In the genomic region with DNA sequence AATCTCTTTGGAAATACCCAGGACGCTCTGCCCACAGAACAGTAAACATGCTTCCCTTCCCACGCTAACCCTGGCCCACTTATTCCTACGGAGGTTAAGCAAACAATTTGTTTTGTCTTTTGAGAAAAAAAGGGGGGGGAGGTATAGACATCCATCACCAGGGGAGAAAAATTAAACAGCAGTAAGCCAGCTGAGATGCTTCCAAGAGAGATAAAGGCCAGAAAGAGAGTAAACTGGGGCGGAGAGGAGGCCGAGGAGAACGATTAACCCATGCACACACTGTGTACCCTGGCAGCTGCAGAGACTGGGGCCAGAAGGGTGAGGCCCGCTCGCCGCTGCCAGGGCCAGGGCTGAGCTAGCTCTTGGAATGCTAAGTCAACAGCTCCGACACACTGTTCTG, we compare ENCODE assay signal across 17 mouse cellular contexts.
DNase-seq lines count a peak whose midpoint lies in the region; ATAC-seq lines count a peak whose summit lies in the region.
"Had no signal": no experiment of that assay in that cellular context is flagged by ENCODE, and none has a peak within 500 bp of the region (broad histone marks: within the 10 kb centered on the region; RNA-seq: fewer than 3 reads in every experiment).

No protein-coding gene starts in this region.

- H3K9me3 ChIP-seq in kidney, embryonic 14.5 days (ENCODE audit: control insufficient read depth, low read length): no peaks in the 10 kb centered on the region
- no peaks in the 10 kb centered on the region for H3K9me3 ChIP-seq in hindbrain, embryonic 10.5 days
- H3K9me3 ChIP-seq: embryonic facial prominence, embryonic 10.5 days; heart, embryonic 13.5 days; kidney, embryonic 15.5 days; limb, embryonic 15.5 days; stomach, embryonic 15.5 days had no signal

- DNase-seq in kidney, adult 8-10 months: no peak
- peak; percentile 53 for DNase-seq in adrenal gland, postnatal 10 days
- DNase-seq in lung, adult 18-20 months: peak; percentile 64 to 70
- peak; percentile 22 to 47 for DNase-seq in lung, postnatal 4 days
- no peak for DNase-seq in right cerebral cortex, postnatal 25 days
- DNase-seq in right cerebral cortex, postnatal 4 days: no peak
- no peak for DNase-seq in hindbrain, embryonic 10.5 days (ENCODE audit: low spot score)
- DNase-seq: cerebellum, postnatal 14 days; forebrain, postnatal 0 days; gastrocnemius, postnatal 10 days had no signal

- no peak overlapping the region for H3K4me3 ChIP-seq in kidney, embryonic 14.5 days (ENCODE audit: low read length)
- no peak overlapping the region for H3K4me3 ChIP-seq in hindbrain, embryonic 10.5 days
- H3K4me3 ChIP-seq: embryonic facial prominence, embryonic 10.5 days; heart, embryonic 13.5 days; kidney, embryonic 15.5 days; limb, embryonic 15.5 days; megakaryocyte, embryonic 14.5 days; stomach, embryonic 15.5 days had no signal

- WGBS in kidney, embryonic 14.5 days: 50% methylated on average over 10 of the region's 10 CpGs
- WGBS in hindbrain, embryonic 10.5 days: 76% methylated on average over 10 of the region's 10 CpGs

- no peaks in the 10 kb centered on the region for H3K27me3 ChIP-seq in kidney, embryonic 14.5 days (ENCODE audit: control insufficient read depth, insufficient read depth, low read length)
- peaks cover 51% of the 10 kb centered on the region for H3K27me3 ChIP-seq in hindbrain, embryonic 10.5 days (ENCODE audit: insufficient read depth, poor library complexity, severe bottlenecking)
- H3K27me3 ChIP-seq: heart, embryonic 13.5 days; limb, embryonic 15.5 days; megakaryocyte, embryonic 14.5 days; stomach, embryonic 15.5 days had no signal

- H3K9ac ChIP-seq in kidney, embryonic 14.5 days (ENCODE audit: low read depth, low read length): no peak overlapping the region
- H3K9ac ChIP-seq: forebrain, postnatal 0 days; heart, embryonic 13.5 days; kidney, embryonic 15.5 days; limb, embryonic 15.5 days; stomach, embryonic 15.5 days had no signal

- H3K4me1 ChIP-seq in kidney, embryonic 14.5 days (ENCODE audit: control insufficient read depth, insufficient read depth, low read length): 0 out of 2 replicates have a peak, but pooled peaks cover 3% of the 10 kb centered on the region
- H3K4me1 ChIP-seq in hindbrain, embryonic 10.5 days (replicated peaks): peaks cover 3% of the 10 kb centered on the region; the same call in 1 of the 2 replicates
- H3K4me1 ChIP-seq: embryonic facial prominence, embryonic 10.5 days; limb, embryonic 15.5 days; megakaryocyte, embryonic 14.5 days had no signal

- H3K4me2 ChIP-seq in kidney, embryonic 14.5 days (replicated peaks; ENCODE audit: low read depth, low read length): no peak overlapping the region
- H3K4me2 ChIP-seq: heart, embryonic 13.5 days; kidney, embryonic 15.5 days; limb, embryonic 15.5 days; stomach, embryonic 15.5 days had no signal

- no peak overlapping the region for H3K27ac ChIP-seq in kidney, embryonic 14.5 days (ENCODE audit: low read depth, low read length)
- no peak overlapping the region for H3K27ac ChIP-seq in hindbrain, embryonic 10.5 days
- H3K27ac ChIP-seq: embryonic facial prominence, embryonic 10.5 days; heart, embryonic 13.5 days; kidney, embryonic 15.5 days; limb, embryonic 15.5 days; stomach, embryonic 15.5 days had no signal

- H3K36me3 ChIP-seq in kidney, embryonic 14.5 days (ENCODE audit: control insufficient read depth, insufficient read depth, low read length): no peaks in the 10 kb centered on the region
- H3K36me3 ChIP-seq in hindbrain, embryonic 10.5 days: no peaks in the 10 kb centered on the region
- H3K36me3 ChIP-seq: embryonic facial prominence, embryonic 10.5 days; heart, embryonic 13.5 days; kidney, embryonic 15.5 days; limb, embryonic 15.5 days; stomach, embryonic 15.5 days had no signal

- 0 out of 2 replicates have a peak, but pooled peaks have one; percentile 55 for ATAC-seq in kidney, embryonic 14.5 days (ENCODE audit: low FRiP score, low TSS enrichment)
- ATAC-seq: forebrain, postnatal 0 days had no signal

Comparison
In these comparisons a context has a peak if more than half of its experiments do, and no peak if none do; other contexts are left out.
1. DNase-seq: peak in adrenal gland, postnatal 10 days (single experiment), lung, adult 18-20 months (2 of 2) and lung, postnatal 4 days (2 of 2); none in kidney, adult 8-10 months (0 of 2), right cerebral cortex, postnatal 25 days (single experiment), right cerebral cortex, postnatal 4 days (single experiment) and hindbrain, embryonic 10.5 days (single experiment).